Mouse (Mus musculus): ENCODE data around the gene Morn4. TPM values are rescaled to one million over a fixed set of nuclear protein-coding genes. Genes with fewer than 3 reads are reported as not detected.

Gene Morn4
- total RNA-seq, 1 experiment from 2014 or later, result not detected

- no peak for ATAC-seq (replicated peaks; ENCODE audit: insufficient number of reproducible peaks, low FRiP score, low TSS enrichment, poor library complexity, severe bottlenecking)
Observed at GRCm38 (mm10) chr19:42054255-42054654, 31.9 kb downstream of the Morn4 start.

GRCm38 (mm10) chr19:42051948-42052347, 34.2 kb downstream of the Morn4 start, which contains the start of gene 4933411K16Rik:
Gene 4933411K16Rik (plus strand): TSS chr19:42052248.
- no peak for ATAC-seq (replicated peaks; ENCODE audit: insufficient number of reproducible peaks, low FRiP score, low TSS enrichment, poor library complexity, severe bottlenecking)

- no peak for ATAC-seq (replicated peaks; ENCODE audit: insufficient number of reproducible peaks, low FRiP score, low TSS enrichment, poor library complexity, severe bottlenecking)
Observed at GRCm38 (mm10) chr19:42051351-42051750, 34.8 kb downstream of the Morn4 start.

- no peak for ATAC-seq (replicated peaks; ENCODE audit: insufficient number of reproducible peaks, low FRiP score, low TSS enrichment, poor library complexity, severe bottlenecking)
Observed at GRCm38 (mm10) chr19:42050251-42050650, 35.9 kb downstream of the Morn4 start.

GRCm38 (mm10) chr19:42045269-42046102, 40.7 kb downstream of the Morn4 start, which contains the start of gene Hoga1:
Gene Hoga1 (plus strand): TSS chr19:42045610.
- peak; percentile 84 for ATAC-seq (replicated peaks; ENCODE audit: insufficient number of reproducible peaks, low FRiP score, low TSS enrichment, poor library complexity, severe bottlenecking)

- ATAC-seq (replicated peaks; ENCODE audit: insufficient number of reproducible peaks, low FRiP score, low TSS enrichment, poor library complexity, severe bottlenecking), result no peak
Observed at GRCm38 (mm10) chr19:42043988-42044387, 42.2 kb downstream of the Morn4 start.

GRCm38 (mm10) chr19:42038310-42038709, 47.8 kb downstream of the Morn4 start:
- ATAC-seq (replicated peaks; ENCODE audit: insufficient number of reproducible peaks, low FRiP score, low TSS enrichment, poor library complexity, severe bottlenecking), result no peak

GRCm38 (mm10) chr19:42037167-42037702, 48.9 kb downstream of the Morn4 start:
- ATAC-seq (replicated peaks; ENCODE audit: insufficient number of reproducible peaks, low FRiP score, low TSS enrichment, poor library complexity, severe bottlenecking), result no peak

GRCm38 (mm10) chr19:42036357-42036756, 49.8 kb downstream of the Morn4 start:
- ATAC-seq (replicated peaks; ENCODE audit: insufficient number of reproducible peaks, low FRiP score, low TSS enrichment, poor library complexity, severe bottlenecking), result no peak

- ATAC-seq (replicated peaks; ENCODE audit: insufficient number of reproducible peaks, low FRiP score, low TSS enrichment, poor library complexity, severe bottlenecking), result peak; percentile 49
Observed at GRCm38 (mm10) chr19:42035456-42036248, 50.5 kb downstream of the Morn4 start, which contains the start of gene Ankrd2. Gene Ankrd2 (plus strand): TSS chr19:42036000.

- ATAC-seq (replicated peaks; ENCODE audit: insufficient number of reproducible peaks, low FRiP score, low TSS enrichment, poor library complexity, severe bottlenecking), result no peak
Observed at GRCm38 (mm10) chr19:42034881-42035455, 51.2 kb downstream of the Morn4 start.

GRCm38 (mm10) chr19:42034146-42034775, 51.9 kb downstream of the Morn4 start:
- no peak for ATAC-seq (replicated peaks; ENCODE audit: insufficient number of reproducible peaks, low FRiP score, low TSS enrichment, poor library complexity, severe bottlenecking)

- no peak for ATAC-seq (replicated peaks; ENCODE audit: insufficient number of reproducible peaks, low FRiP score, low TSS enrichment, poor library complexity, severe bottlenecking)
Observed at GRCm38 (mm10) chr19:42033611-42034010, 52.5 kb downstream of the Morn4 start.

GRCm38 (mm10) chr19:42031112-42031511, 55.0 kb downstream of the Morn4 start:
- ATAC-seq (replicated peaks; ENCODE audit: insufficient number of reproducible peaks, low FRiP score, low TSS enrichment, poor library complexity, severe bottlenecking), result no peak

GRCm38 (mm10) chr19:42026158-42026557, 60.0 kb downstream of the Morn4 start:
- ATAC-seq (replicated peaks; ENCODE audit: insufficient number of reproducible peaks, low FRiP score, low TSS enrichment, poor library complexity, severe bottlenecking), result peak; percentile 94
